Mouse (Mus musculus): ENCODE data around the gene Dus4l.
A peak's percentile ranks its signal among the peaks of the same experiment; 100 is the strongest.

The Dus4l gene

DNA sequence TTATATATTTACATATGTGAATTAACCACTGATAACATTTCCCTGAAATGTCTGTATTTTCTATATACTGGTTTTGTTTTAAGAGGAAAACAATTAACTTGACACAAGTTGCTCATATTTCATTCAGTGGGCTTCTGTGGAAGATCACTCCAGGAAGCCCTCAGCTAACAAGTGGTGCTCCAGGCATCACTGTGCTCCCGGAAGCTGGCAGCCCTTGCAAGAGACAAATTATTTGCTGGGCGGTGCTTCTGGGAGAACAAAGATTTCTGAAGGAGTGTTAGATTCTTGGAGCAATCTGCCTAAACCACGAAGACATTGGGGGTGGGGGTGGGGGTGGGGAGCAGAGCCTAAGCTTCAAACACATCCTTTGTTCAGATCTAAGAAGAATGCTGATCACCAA, 62.6 kb downstream of the Dus4l start:
- peak; percentile 24 for DNase-seq (ENCODE audit: low read depth)

Data from NIH3T3 (cell line).